In the genomic region with DNA sequence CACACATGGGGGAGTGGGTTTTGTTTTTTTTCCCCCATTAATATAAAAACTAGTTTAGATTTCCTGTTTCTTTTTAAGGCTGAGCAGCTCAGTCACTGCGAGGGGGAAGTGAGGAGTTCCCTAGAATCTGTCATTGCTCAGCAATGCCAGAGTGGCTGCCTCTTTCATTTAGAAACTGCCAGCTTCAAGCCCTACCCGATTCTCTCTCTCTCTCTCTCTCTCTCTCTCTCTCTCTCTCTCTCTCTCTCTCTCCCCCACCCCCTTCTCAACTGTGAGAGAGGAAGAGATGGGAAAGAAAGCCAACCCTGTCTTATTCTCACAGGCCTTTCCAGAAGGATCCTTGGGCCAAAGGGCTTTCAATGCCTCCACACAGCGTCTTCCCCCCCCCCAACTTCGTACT, we compare ENCODE assay signal across 8 mouse cellular contexts. TPM values are rescaled to one million over a fixed set of nuclear protein-coding genes. Genes with fewer than 3 reads are reported as not detected.
DNase-seq lines count a peak whose midpoint lies in the region; TF ChIP-seq lines count a peak whose summit lies in the region.

No protein-coding gene starts in this region.

- intact Hi-C loops in left cerebral cortex, postnatal 10 days (cut with DNase I), result loop anchor here (5.0 kb wide), 2 partner anchors 60 to 120 kb away; no protein-coding TSS in a partner anchor

- DNase-seq in lung, adult 2 months, result no peak
- DNase-seq in lung, postnatal 14 days, result no peak
- peak; percentile 44 for DNase-seq in embryo, embryonic 10.5 days (ENCODE audit: low spot score)
- DNase-seq in induced T-regulatory cell, adult 2 months (ENCODE audit: low read depth), result peak; percentile 71
- peak; percentile 59 for DNase-seq in naive thymus-derived CD4-positive, alpha-beta T cell, adult 2 months (ENCODE audit: low read depth)
- DNase-seq in left cerebral cortex, postnatal 10 days (ENCODE audit: extremely low spot score in 1 of 2, low spot score in 2 of 2), result no peak
- DNase-seq in urinary bladder, adult 2 months (ENCODE audit: low spot score), result no peak
- DNase-seq in layer of hippocampus, postnatal 25 days (ENCODE audit: extremely low spot score in 1 of 2, low spot score in 1 of 2), result no peak

- WGBS in lung, adult 2 months, result 2% methylated on average over 4 of the region's 4 CpGs

- peak overlapping the region; percentile 81 for H3K4me3 ChIP-seq in lung, adult 2 months (replicated peaks; ENCODE audit: extremely low read depth, low read depth, low read length)

- peaks cover 10% of the 10 kb centered on the region for H3K4me1 ChIP-seq in lung, adult 2 months (ENCODE audit: control insufficient read depth, insufficient read depth, low read length)

- no peak for TF ChIP-seq POLR2A in lung, adult 2 months (IDR thresholded peaks at IDR 0.05; ENCODE audit: borderline replicate concordance, extremely low read depth, low read depth, low read length)

- TF ChIP-seq CTCF in lung, adult 2 months (IDR thresholded peaks at IDR 0.05; ENCODE audit: insufficient read depth, low read length), result no peak

RNA-seq across cellular contexts. Expression of a gene that starts 1.3 kb away (rescaled TPM):
- 61.1 and 64.0 TPM in 2 replicates for polyA plus RNA-seq in lung, adult 2 months (2012; rRNA removed)
- total RNA-seq in left cerebral cortex, postnatal 10 days (2021), result 100 to 1,000 TPM in 1 of 2 experiments, 10 to 100 TPM in 1; 90.8 to 102 TPM
- 7.5 and 8.7 TPM in 2 replicates for polyA plus RNA-seq in urinary bladder, adult 2 months (2012; rRNA removed)
- total RNA-seq in layer of hippocampus, postnatal 25 days (2021), result 10 to 100 TPM; 75.4 to 85.2 TPM

Comparison
In these comparisons a context has a peak if more than half of its experiments do, and no peak if none do; other contexts are left out.
1. DNase-seq: peak in embryo, embryonic 10.5 days (single experiment), induced T-regulatory cell, adult 2 months (single experiment) and naive thymus-derived CD4-positive, alpha-beta T cell, adult 2 months (single experiment); none in lung, adult 2 months (single experiment), lung, postnatal 14 days (single experiment), left cerebral cortex, postnatal 10 days (0 of 2), urinary bladder, adult 2 months (single experiment) and layer of hippocampus, postnatal 25 days (0 of 2).